Mouse (Mus musculus) liver, postnatal 0 days (tissue): Measurements from ENCODE around the gene Cyp39a1.

ENCODE experiments used
- CTCF ChIP-seq: sonication (generic); IDR thresholded peaks from 2 replicates; pipeline ENCODE4 v1.5.1; 2016; ENCODE audit warnings: antibody characterized with exemption, low read depth
- EP300 ChIP-seq: IDR thresholded peaks from 2 replicates; pipeline ENCODE4 v1.6.1; 2016; ENCODE audit warnings: antibody characterized with exemption, low read depth, mild to moderate bottlenecking

- TF ChIP-seq CTCF (no peak), EP300 (no peak)
These were observed 44.5 kb downstream of the Cyp39a1 start for GRCm38 (mm10) chr17:43711557-43712352.
